Mouse (Mus musculus): Measurements from ENCODE around the gene Gm4353. TPM values are rescaled to one million over a fixed set of nuclear protein-coding genes. Genes with fewer than 3 reads are reported as not detected.

Gm4353 gene
- polyA plus RNA-seq, 1 experiment from 2014 or later: 10.2 TPM

DNA sequence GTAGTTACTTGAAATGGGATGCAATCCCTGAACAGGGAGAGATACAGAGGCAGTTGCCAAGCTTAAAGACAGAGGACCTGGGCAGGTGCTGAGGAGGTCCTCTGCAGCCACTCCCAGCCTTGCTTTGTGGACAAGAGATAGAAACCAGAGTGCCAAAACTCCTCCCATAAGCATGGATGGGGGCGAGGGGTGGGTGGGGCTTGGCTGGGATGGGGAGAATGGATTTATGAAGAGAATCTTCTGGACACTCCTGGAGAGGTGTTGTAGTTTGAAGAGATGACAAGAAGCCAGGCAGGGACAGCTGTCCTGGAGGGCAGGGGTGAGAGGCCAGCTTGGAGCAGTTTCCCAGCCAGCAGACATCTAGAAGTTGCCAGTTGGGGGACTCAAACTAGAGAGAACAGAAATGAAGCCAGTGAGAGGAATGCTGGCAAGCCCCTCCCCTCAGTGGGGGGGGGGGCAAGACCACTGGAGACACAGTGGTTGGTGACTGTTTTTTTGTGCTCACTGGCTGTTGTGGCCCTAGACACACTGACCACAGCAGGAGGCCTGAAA, 34.9 kb upstream of the Gm4353 start:
- H3K27me3 ChIP-seq: no peaks in the 10 kb centered on the region
- ATAC-seq: no peak
- ChIA-PET POLR2A (no interaction called here), CTCF (no interaction called here)
- no peak for DNase-seq (ENCODE audit: low read depth, low spot score)
- TF ChIP-seq CTCF (IDR thresholded peaks at IDR 0.05): no peak
- in situ Hi-C loops (cut with MboI; ENCODE audit: low pct_unique_long_range_greater_than_20kb): no loop called here

DNA sequence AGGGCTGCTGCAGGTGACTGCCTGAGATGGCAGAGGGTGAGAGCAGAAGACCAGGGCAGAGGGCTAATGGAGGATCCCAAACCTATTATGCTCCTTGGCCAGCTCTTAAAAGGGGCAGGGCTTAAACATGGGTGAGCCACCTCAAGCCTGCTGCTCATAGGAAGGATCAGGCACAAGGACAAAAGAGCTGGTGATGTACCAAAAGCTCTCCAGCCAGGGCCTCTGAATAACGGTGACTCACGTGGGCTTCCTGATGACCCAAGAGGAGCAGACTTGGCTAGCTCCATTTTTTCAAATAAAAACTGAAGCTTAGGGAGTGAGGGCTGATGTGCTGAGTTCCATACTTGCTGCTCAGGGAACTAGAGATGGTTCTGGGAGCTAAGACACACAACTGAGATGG, 31.6 kb upstream of the Gm4353 start:
- no peak for DNase-seq (ENCODE audit: low read depth, low spot score)
- CTCF ChIA-PET: interaction anchor here (0.9 to 1.6 kb wide), 2 partner anchors 18 to 132 kb away, joined by 3 read pairs; no protein-coding TSS in a partner anchor
- H3K27me3 ChIP-seq: no peaks in the 10 kb centered on the region
- POLR2A ChIA-PET: interaction anchor here (0.8 kb wide), 1 partner anchor 8 kb away, joined by 4 read pairs; no protein-coding TSS in a partner anchor
- no peak for ATAC-seq
- in situ Hi-C loops (cut with MboI; ENCODE audit: low pct_unique_long_range_greater_than_20kb): no loop called here
- no peak for TF ChIP-seq CTCF (IDR thresholded peaks at IDR 0.05)

GRCm38 (mm10) chr7:116115216-116115930, 30.9 kb upstream of the Gm4353 start:
- ChIA-PET POLR2A (interaction anchor here (0.8 kb wide), 1 partner anchor 9 kb away, joined by 4 read pairs; no protein-coding TSS in a partner anchor), CTCF (interaction anchor here (0.9 to 1.6 kb wide), 2 partner anchors 19 to 132 kb away, joined by 3 read pairs; no protein-coding TSS in a partner anchor)
- TF ChIP-seq CTCF (IDR thresholded peaks at IDR 0.05): no peak
- ATAC-seq: no peak
- in situ Hi-C loops (cut with MboI; ENCODE audit: low pct_unique_long_range_greater_than_20kb): no loop called here
- no peak for DNase-seq (ENCODE audit: low read depth, low spot score)
- no peaks in the 10 kb centered on the region for H3K27me3 ChIP-seq

GRCm38 (mm10) chr7:116111546-116111945, 27.1 kb upstream of the Gm4353 start:
- ChIA-PET POLR2A (no interaction called here), CTCF (interaction anchor here (1.1 kb wide), 1 partner anchor 18 kb away, joined by 3 read pairs; no protein-coding TSS in a partner anchor)
- ATAC-seq (peak; percentile 85), DNase-seq (ENCODE audit: low read depth, low spot score) (peak; percentile 35)
- no peaks in the 10 kb centered on the region for H3K27me3 ChIP-seq
- in situ Hi-C loops (cut with MboI; ENCODE audit: low pct_unique_long_range_greater_than_20kb): no loop called here
- TF ChIP-seq CTCF (IDR thresholded peaks at IDR 0.05): no peak

- CTCF ChIA-PET: interaction anchor here (1.1 kb wide), 1 partner anchor 17 kb away, joined by 3 read pairs; no protein-coding TSS in a partner anchor
- ATAC-seq (no peak), DNase-seq (ENCODE audit: low read depth, low spot score) (no peak)
- POLR2A ChIA-PET: no interaction called here
- H3K27me3 ChIP-seq: no peaks in the 10 kb centered on the region
- no peak for TF ChIP-seq CTCF (IDR thresholded peaks at IDR 0.05)
- in situ Hi-C loops (cut with MboI; ENCODE audit: low pct_unique_long_range_greater_than_20kb): no loop called here
Measured at GRCm38 (mm10) chr7:116110661-116111060, 26.2 kb upstream of the Gm4353 start.

DNA sequence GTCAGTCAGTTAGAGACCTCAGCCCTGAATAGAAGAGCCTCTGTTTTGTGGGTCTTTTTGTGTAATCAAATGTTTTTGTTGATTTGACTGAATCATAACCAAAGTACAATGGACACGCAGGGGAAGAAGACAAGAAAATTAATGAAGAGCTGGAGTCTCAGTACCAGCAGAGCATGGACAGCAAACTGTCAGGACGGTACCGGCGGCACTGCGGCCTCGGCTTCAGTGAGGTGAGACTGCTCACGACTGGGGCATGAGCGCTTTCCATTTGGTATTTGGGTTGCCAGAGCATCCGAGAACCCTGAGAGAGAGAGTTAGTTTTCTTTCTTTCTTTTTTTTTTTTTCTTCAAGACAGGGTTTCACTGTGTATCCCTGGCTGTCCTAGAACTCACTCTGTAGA, 18.7 kb upstream of the Gm4353 start:
- CTCF ChIA-PET: no interaction called here
- ATAC-seq: no peak
- no peak for DNase-seq (ENCODE audit: low read depth, low spot score)
- TF ChIP-seq CTCF (IDR thresholded peaks at IDR 0.05): no peak
- POLR2A ChIA-PET: no interaction called here
- in situ Hi-C loops (cut with MboI; ENCODE audit: low pct_unique_long_range_greater_than_20kb): no loop called here
- H3K27me3 ChIP-seq: no peaks in the 10 kb centered on the region

- peak; percentile 54 for ATAC-seq
- POLR2A ChIA-PET: no interaction called here
- DNase-seq (ENCODE audit: low read depth, low spot score): no peak
- in situ Hi-C loops (cut with MboI; ENCODE audit: low pct_unique_long_range_greater_than_20kb): no loop called here
- no peaks in the 10 kb centered on the region for H3K27me3 ChIP-seq
- TF ChIP-seq CTCF (IDR thresholded peaks at IDR 0.05): no peak
- CTCF ChIA-PET: no interaction called here
Measured at GRCm38 (mm10) chr7:116099952-116100528, 15.6 kb upstream of the Gm4353 start.

- H3K27me3 ChIP-seq: peaks cover 4% of the 10 kb centered on the region
- ATAC-seq: peak; percentile 78
- DNase-seq (ENCODE audit: low read depth, low spot score): no peak
- in situ Hi-C loops (cut with MboI; ENCODE audit: low pct_unique_long_range_greater_than_20kb): no loop called here
- POLR2A ChIA-PET: no interaction called here
- CTCF ChIA-PET: interaction anchor here (1.1 kb wide), 1 partner anchor 18 kb away, joined by 3 read pairs; no protein-coding TSS in a partner anchor
- TF ChIP-seq CTCF (IDR thresholded peaks at IDR 0.05): peak; percentile 52
Measured at GRCm38 (mm10) chr7:116093466-116093850, 9.0 kb upstream of the Gm4353 start.

DNA sequence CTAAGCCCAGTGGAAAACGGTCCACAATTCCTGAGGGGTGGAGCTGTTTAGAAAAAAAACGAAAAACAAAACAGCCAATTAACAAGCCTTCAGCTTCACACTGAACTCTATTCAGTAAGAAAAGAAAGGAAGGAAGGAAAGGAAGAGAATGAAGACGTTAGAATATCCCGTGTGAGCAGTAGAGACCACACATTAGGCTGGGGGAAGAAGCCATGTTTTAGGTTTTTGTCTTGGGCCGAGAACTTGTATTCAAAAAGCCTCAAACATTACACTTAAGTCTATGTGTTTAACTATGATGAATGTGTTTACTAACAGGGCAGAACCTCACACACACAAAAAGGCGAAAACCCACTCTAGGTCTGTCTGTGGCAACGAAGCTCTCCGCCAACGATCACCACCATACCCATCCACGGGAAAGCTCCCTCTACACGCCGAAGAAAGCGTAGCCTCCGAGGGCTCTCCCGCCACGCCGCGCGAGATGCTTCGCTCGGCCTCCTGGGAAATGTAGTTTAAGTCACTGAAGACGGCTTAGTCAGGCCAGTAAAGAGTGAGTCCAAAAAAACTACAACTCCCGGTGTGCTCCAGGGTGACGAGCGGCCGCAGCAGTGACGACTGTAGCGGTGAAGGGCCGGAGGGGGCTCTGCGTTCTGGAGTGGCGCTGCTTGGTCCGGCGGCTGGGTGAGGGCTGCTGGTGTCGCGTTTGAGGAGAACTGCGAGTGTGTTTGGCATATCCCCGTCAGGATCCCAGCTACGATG, 8.5 kb upstream of the Gm4353 start:
- in situ Hi-C loops (cut with MboI; ENCODE audit: low pct_unique_long_range_greater_than_20kb): no loop called here
- ChIA-PET CTCF (interaction anchor here (0.6 kb wide), 1 partner anchor 12 kb away, joined by 5 read pairs; no protein-coding TSS in a partner anchor), POLR2A (interaction anchor here (0.6 kb wide), 1 partner anchor 406 kb away, joined by 3 read pairs; no protein-coding TSS in a partner anchor)
- DNase-seq (ENCODE audit: low read depth, low spot score) (peak; percentile 83), ATAC-seq (peak; percentile 97)
- no peak for TF ChIP-seq CTCF (IDR thresholded peaks at IDR 0.05)
- H3K27me3 ChIP-seq: peaks cover 5% of the 10 kb centered on the region

DNA sequence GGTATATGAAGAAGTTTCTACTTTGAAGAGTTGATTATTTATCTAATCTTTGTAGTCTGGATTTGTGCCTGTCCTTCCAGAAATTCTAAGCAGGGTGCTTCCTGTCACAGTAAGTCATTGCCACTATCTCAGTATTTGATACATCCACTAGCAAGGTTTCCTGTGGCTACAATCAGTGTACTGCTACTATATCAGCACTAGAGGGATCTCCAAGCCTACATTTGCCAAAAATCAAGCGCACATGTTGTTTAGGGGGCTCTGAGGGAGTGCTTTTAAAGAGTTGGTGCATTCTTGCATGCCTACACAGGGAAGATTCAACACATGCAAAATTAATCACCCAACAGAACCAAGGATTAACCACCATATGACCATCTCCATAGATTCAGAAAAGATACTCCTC, 23.7 kb downstream of the Gm4353 start:
- H3K27me3 ChIP-seq: peaks cover 37% of the 10 kb centered on the region
- in situ Hi-C loops (cut with MboI; ENCODE audit: low pct_unique_long_range_greater_than_20kb): no loop called here
- ChIA-PET CTCF (no interaction called here), POLR2A (no interaction called here)
- ATAC-seq (no peak), DNase-seq (ENCODE audit: low read depth, low spot score) (no peak)
- TF ChIP-seq CTCF (IDR thresholded peaks at IDR 0.05): no peak

Measured in Patski (cell line).